Mouse (Mus musculus): ENCODE measurements around the gene Rsph14.

Rsph14 gene

DNA sequence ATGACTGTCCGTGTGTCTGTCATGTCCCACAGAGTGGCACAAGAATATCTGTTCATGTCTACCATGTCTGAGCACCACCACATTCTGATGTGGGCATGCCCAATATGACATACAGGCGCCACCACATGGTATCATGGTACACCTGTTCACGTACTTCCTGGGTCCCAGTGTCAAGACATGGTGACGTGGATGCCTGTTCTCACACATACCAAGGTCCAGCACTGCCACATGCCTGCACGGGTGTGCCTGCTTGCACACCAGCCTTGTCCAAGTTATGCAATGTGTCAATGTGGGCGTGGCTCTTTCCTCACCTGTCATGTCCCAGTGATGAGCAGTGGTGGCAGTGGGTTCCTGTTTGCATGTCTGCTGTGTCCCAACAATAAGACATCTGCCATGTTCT is 99.9 kb downstream of the Rsph14 start:
- DNase-seq: no peak

DNA sequence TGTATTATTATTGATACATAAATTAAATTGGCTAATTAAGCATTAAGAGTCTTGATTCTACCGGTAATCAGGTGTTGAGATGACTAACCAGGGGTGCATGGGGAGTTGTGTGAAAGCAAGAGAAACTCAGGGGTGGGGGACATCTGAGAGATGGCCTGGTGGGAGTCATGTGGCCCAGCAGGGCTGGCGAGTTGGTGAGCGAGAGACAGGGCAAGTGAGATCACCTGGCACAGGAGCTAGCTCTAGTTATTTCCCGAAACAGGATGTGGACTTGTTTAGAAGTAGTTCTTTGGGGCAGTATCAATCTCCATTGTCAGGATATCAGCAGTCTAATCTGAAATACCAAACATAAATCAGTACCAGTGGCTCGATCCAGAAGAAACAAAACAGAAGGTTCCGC is 100.8 kb downstream of the Rsph14 start:
- DNase-seq: no peak

GRCm38 (mm10) chr10:74930541-74930940 is 101.8 kb downstream of the Rsph14 start:
- no peak for DNase-seq

DNA sequence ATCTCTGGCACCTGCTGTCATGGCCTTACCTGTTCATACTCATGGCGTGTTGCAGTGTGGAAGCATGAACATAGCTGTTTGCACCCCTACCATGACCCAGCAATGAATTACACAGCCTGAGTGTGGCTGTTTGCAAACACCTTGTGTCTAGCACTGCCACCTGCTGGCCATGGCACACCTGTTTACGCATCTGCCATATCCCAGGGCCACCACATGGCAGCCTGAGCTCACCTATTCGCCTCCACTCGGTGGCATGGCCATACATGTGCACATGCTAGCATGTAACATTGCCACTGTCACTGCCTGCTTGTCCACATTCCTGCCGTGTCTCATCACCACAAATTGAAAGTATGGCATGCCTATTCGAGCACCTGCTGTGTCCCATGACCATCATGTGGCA is 102.8 kb downstream of the Rsph14 start:
- DNase-seq: no peak

- no peak for DNase-seq
These were observed 104.1 kb downstream of the Rsph14 start for GRCm38 (mm10) chr10:74928276-74928675.

- peak; percentile 50 for DNase-seq
These were observed 107.1 kb downstream of the Rsph14 start for GRCm38 (mm10) chr10:74925324-74925723.

DNA sequence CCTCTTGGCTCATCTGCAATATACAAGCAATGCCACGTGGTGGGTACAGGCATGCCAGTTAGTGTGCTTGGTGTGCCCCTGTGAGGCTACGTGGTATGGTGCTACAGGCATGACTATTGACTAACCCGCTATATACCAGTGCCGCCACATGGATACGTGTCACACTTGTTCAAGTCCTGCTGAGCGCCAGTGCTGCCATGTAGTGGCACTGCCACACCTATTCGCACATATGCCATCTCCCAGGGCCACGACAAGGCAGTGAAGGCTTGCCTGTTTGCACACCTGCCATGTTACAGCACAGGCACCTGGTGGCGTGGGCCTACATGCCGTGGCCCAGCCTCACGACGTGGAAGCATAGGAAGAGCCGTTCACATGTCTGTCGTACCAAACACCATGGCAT is 108.1 kb downstream of the Rsph14 start:
- DNase-seq: no peak

- no peak for DNase-seq
These were observed 109.6 kb downstream of the Rsph14 start for GRCm38 (mm10) chr10:74922763-74923162.

GRCm38 (mm10) chr10:74921614-74922013 is 110.8 kb downstream of the Rsph14 start:
- DNase-seq: no peak

DNA sequence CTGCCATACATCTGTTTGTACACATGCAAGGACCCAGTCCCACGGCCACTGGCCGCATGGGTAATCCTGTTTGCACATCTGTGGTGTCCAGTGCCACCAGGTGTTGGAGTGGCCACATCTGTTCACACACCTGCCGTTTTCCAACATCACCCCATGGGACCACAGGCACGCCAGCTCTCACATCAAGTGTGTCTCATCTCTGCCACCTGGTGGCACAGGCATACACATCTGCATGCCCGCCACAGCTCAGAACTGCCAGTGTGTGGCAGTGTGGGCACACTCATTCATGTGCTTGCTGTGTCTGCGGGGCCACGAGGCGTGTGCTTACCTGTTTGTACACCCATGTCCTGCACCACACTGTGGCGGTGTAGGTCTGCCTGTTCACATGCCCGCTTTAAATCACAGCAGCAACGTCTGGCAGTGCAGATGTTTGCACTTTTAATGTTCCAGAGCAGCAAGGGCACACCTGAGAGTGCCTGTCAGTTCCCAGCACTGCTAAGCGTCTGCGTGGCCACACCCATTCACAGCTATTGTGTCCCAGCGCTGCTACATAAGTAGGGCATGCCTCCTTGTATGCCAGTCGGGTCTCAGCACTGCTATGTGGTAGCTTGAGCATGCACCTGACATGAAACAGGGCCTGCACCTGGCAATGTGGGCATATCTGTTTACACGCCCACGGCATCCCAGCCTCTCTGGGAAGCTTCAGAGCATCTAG is 111.4 kb downstream of the Rsph14 start:
- DNase-seq: peak; percentile 40

DNA sequence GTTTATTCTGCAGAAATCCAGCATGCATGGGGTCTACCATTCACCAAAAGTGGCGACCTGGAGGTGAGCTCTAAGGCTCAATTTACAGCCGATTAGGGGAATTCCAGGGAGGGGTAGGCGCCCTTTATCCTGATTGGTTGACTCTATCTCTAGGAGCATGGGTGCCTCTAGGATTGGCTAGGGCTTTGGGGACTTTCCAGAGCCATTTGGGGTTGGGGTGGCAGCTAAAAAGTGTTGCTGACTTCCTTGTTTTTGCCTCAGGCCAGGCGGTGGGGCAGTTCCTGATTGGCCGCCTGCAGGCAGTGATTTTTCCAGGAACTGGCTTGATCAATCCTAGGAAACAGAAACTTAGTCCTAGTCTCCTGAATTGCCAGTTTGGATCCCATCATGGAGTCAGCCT is 113.1 kb downstream of the Rsph14 start:
- no peak for DNase-seq

DNA sequence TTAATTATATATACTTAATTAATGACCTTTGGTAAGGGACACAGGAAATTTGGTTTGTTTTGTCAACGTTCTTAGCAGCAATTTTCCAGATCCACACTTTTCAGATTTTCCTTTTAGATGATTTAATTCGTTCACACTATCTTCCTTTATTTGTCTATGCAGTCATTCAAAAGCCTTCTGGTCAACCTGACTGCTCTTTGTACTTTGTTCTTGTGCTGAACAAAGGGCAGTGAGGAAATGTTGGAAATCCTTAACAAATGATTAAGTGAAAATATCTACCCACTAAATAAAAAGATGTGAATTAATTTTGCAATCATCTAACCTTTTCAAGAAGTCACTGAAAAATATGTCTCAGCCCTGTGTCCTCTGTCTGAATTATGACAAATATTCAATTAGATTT is 124.0 kb downstream of the Rsph14 start:
- DNase-seq: no peak
